In the genomic region with DNA sequence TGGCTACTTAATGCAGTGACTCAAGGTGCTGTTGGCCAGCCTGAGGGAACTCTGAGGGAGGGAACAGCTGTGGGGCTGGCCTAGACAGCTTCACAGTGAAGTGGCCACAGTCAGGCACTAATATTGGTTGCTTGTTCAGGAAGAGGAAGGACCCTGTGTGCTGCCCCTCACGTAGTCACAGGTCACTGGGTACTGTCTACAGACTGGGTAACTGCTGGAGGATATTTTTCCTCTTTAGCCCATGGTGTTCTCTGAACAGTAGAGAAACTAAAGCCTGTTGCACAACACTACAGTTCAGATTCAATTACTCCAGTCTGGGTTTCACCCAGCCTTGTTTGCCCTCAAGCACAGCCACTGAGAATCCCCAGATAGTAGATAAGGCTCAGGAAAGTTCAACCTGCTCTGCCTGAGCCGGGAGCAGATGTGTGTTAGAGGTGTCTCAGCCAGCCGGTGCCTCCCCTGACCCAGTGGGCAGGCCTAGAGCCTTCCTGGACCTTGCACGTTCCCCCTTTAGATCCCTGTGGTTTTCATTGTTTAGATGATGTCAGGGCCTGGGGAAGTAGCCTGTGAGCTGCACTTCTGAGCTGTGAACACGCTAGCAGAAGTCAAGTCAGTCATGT, we compare ENCODE assay signal across 14 mouse cellular contexts. TPM values are rescaled to one million over a fixed set of nuclear protein-coding genes. Genes with fewer than 3 reads are reported as not detected.
DNase-seq lines count a peak whose midpoint lies in the region; ATAC-seq and TF ChIP-seq lines count a peak whose summit lies in the region.
"Had no signal": no experiment of that assay in that cellular context is flagged by ENCODE, and none has a peak within 500 bp of the region (broad histone marks: within the 10 kb centered on the region; RNA-seq: fewer than 3 reads in every experiment).

No protein-coding gene starts in this region.

- 54% methylated on average over 5 of the region's 5 CpGs for WGBS in kidney, embryonic 16.5 days
- WGBS in intestine, embryonic 16.5 days: 46% methylated on average over 5 of the region's 5 CpGs
- WGBS in midbrain, embryonic 13.5 days: 76% methylated on average over 5 of the region's 5 CpGs

- intact Hi-C loops in heart, postnatal 36 days (cut with DNase I): no loop called here

- no peak for TF ChIP-seq CTCF in Patski (IDR thresholded peaks at IDR 0.05)

- POLR2A ChIA-PET in Patski (lab: Charles Lee): no interaction called here

- H3K9ac ChIP-seq in kidney, embryonic 16.5 days (replicated peaks; ENCODE audit: low read length): no peak overlapping the region
- H3K9ac ChIP-seq in intestine, embryonic 16.5 days (ENCODE audit: low read depth, low read length): no peak overlapping the region
- H3K9ac ChIP-seq in midbrain, embryonic 13.5 days (replicated peaks): no peak overlapping the region

- H3K27ac ChIP-seq in kidney, embryonic 16.5 days (ENCODE audit: low read length): peak overlapping the region; percentile 27
- peak overlapping the region; percentile 79 for H3K27ac ChIP-seq in intestine, embryonic 16.5 days (ENCODE audit: low read length)
- H3K27ac ChIP-seq in midbrain, embryonic 13.5 days: no peak overlapping the region

- no peaks in the 10 kb centered on the region for H3K9me3 ChIP-seq in kidney, embryonic 16.5 days (ENCODE audit: low read length)
- no peaks in the 10 kb centered on the region for H3K9me3 ChIP-seq in intestine, embryonic 16.5 days (ENCODE audit: control insufficient read depth, low read length)
- no peaks in the 10 kb centered on the region for H3K9me3 ChIP-seq in megakaryocyte, embryonic 14.5 days
- H3K9me3 ChIP-seq in midbrain, embryonic 13.5 days: no peaks in the 10 kb centered on the region

- CTCF ChIA-PET in Patski (lab: Charles Lee): interaction anchor here (1.1 to 1.5 kb wide), 3 partner anchors 9 to 16 kb away, joined by 3 to 4 read pairs (median 3); no protein-coding TSS in a partner anchor

- in situ Hi-C loops in Patski (cut with MboI; ENCODE audit: low pct_unique_long_range_greater_than_20kb): no loop called here

- DNase-seq in kidney, adult 11 months: no peak
- DNase-seq in Patski (ENCODE audit: low read depth, low spot score): no peak
- DNase-seq in natural killer cell, adult 2 months (ENCODE audit: low spot score in 2 of 2): no peak
- no peak for DNase-seq in heart, postnatal 36 days
- DNase-seq: cerebellum, adult 8-10 months; gastrocnemius, postnatal 14 days; kidney, postnatal 10 days; lung, postnatal 14 days; thymus, postnatal 36 days had no signal

- H3K36me3 ChIP-seq in kidney, embryonic 16.5 days (ENCODE audit: insufficient read depth, low read length): peaks cover 22% of the 10 kb centered on the region; the same call in 1 of the 2 replicates
- H3K36me3 ChIP-seq in intestine, embryonic 16.5 days (ENCODE audit: control insufficient read depth, insufficient read depth, low read length): 0 out of 2 replicates have a peak, but pooled peaks cover 2% of the 10 kb centered on the region
- peaks cover 3% of the 10 kb centered on the region for H3K36me3 ChIP-seq in megakaryocyte, embryonic 14.5 days (replicated peaks; ENCODE audit: low read length)
- H3K36me3 ChIP-seq in midbrain, embryonic 13.5 days: no peaks in the 10 kb centered on the region

- no peaks in the 10 kb centered on the region for H3K4me1 ChIP-seq in kidney, embryonic 16.5 days (ENCODE audit: insufficient read depth, low read length)
- peaks cover 25% of the 10 kb centered on the region; the same call in 1 of the 2 replicates for H3K4me1 ChIP-seq in intestine, embryonic 16.5 days (ENCODE audit: control insufficient read depth, insufficient read depth, low read length)
- peaks cover 40% of the 10 kb centered on the region for H3K4me1 ChIP-seq in megakaryocyte, embryonic 14.5 days
- H3K4me1 ChIP-seq in midbrain, embryonic 13.5 days (replicated peaks): no peaks in the 10 kb centered on the region

- no peak overlapping the region for H3K4me2 ChIP-seq in kidney, embryonic 16.5 days (replicated peaks; ENCODE audit: low read depth, low read length)
- H3K4me2 ChIP-seq in intestine, embryonic 16.5 days (ENCODE audit: low read depth, low read length): no peak overlapping the region
- H3K4me2 ChIP-seq in midbrain, embryonic 13.5 days (replicated peaks): no peak overlapping the region

- no peak overlapping the region for H3K4me3 ChIP-seq in kidney, embryonic 16.5 days (ENCODE audit: low read length)
- no peak overlapping the region for H3K4me3 ChIP-seq in intestine, embryonic 16.5 days (ENCODE audit: low read length)
- H3K4me3 ChIP-seq in megakaryocyte, embryonic 14.5 days (replicated peaks): peak overlapping the region; percentile 44
- no peak overlapping the region for H3K4me3 ChIP-seq in midbrain, embryonic 13.5 days (replicated peaks)

- no peaks in the 10 kb centered on the region for H3K27me3 ChIP-seq in kidney, embryonic 16.5 days (ENCODE audit: insufficient read depth, low read length)
- H3K27me3 ChIP-seq in Patski: no peaks in the 10 kb centered on the region
- no peaks in the 10 kb centered on the region for H3K27me3 ChIP-seq in intestine, embryonic 16.5 days (replicated peaks; ENCODE audit: control insufficient read depth, insufficient read depth, low read length)
- no peaks in the 10 kb centered on the region for H3K27me3 ChIP-seq in megakaryocyte, embryonic 14.5 days (replicated peaks)
- no peaks in the 10 kb centered on the region for H3K27me3 ChIP-seq in midbrain, embryonic 13.5 days

- peak; percentile 78 for ATAC-seq in kidney, embryonic 16.5 days (ENCODE audit: low FRiP score, low TSS enrichment)
- ATAC-seq in Patski: peak; percentile 86
- ATAC-seq in intestine, embryonic 16.5 days: peak; percentile 88
- ATAC-seq in midbrain, embryonic 13.5 days: no peak
- ATAC-seq: forebrain, embryonic 16.5 days had no signal

RNA-seq across cellular contexts. Expression of a gene that starts 48.6 kb away (rescaled TPM):
- 3.7 and 4.4 TPM in 2 replicates for polyA plus RNA-seq in kidney, embryonic 16.5 days (2015; fragmentation: Nextera tagmentation; extraction: Ambion mirVana)
- 15.8 TPM for polyA plus RNA-seq in Patski (2021)
- 2.5 and 3.4 TPM in 2 replicates for polyA plus RNA-seq in intestine, embryonic 16.5 days (2015; fragmentation: Nextera tagmentation; extraction: Ambion mirVana)
- 7.0 and 12.3 TPM in 2 replicates for polyA plus RNA-seq in megakaryocyte, embryonic 14.5 days (2012; ENCODE audit: insufficient read depth, low replicate concordance)
- polyA plus RNA-seq in midbrain, embryonic 13.5 days (2015; fragmentation: Nextera tagmentation; extraction: Ambion mirVana): 1.3 and 1.5 TPM in 2 replicates
- 10 to 100 TPM; 22.2 to 24.0 TPM for total RNA-seq in heart, postnatal 36 days (2021)
